Mouse (Mus musculus): ENCODE measurements around the gene Ddx43.

- TF ChIP-seq CTCF (IDR thresholded peaks at IDR 0.05; ENCODE audit: control insufficient read depth, insufficient read depth, low read length) (no peak), POLR2A (IDR thresholded peaks at IDR 0.05; ENCODE audit: borderline replicate concordance, control insufficient read depth, low read depth, low read length) (no peak)
Observed at GRCm38 (mm10) chr9:78364701-78365100, 30.9 kb upstream of the Ddx43 start.
